Mouse (Mus musculus): ENCODE results near the gene Gm17093. TPM values are rescaled to one million over a fixed set of nuclear protein-coding genes. Genes with fewer than 3 reads are reported as not detected.
"Not testable (repeated sequence)": the region's sequence is repeated elsewhere in the genome, so short reads cannot be mapped to it uniquely, and the experiment has no call there.

Gm17093 gene
- polyA plus RNA-seq (2015; fragmentation: Nextera tagmentation; extraction: Ambion mirVana) = not detected in 2 replicates

- not testable (repeated sequence) for H3K4me1 ChIP-seq (ENCODE audit: insufficient read depth); H3K9ac ChIP-seq (replicated peaks); H3K4me3 ChIP-seq (ENCODE audit: low read depth, low read length); H3K27me3 ChIP-seq (ENCODE audit: insufficient read depth, low read length); DNase-seq; H3K9me3 ChIP-seq (ENCODE audit: low read length); H3K36me3 ChIP-seq (replicated peaks; ENCODE audit: insufficient read depth, low read length); H3K4me2 ChIP-seq (ENCODE audit: low read depth, low read length); ATAC-seq; H3K27ac ChIP-seq (ENCODE audit: low read depth)
- WGBS (ENCODE audit: insufficient replicate concordance) = 70% methylated on average over 5 of the region's 5 CpGs
These were observed at the start of gene Gm17093 for GRCm38 (mm10) chr14:44517976-44518375. Gm17093 (plus strand) TSS chr14:44518276.

- not testable (repeated sequence) for H3K9me3 ChIP-seq (ENCODE audit: low read length); H3K27ac ChIP-seq (ENCODE audit: low read depth); H3K36me3 ChIP-seq (replicated peaks; ENCODE audit: insufficient read depth, low read length); H3K4me3 ChIP-seq (ENCODE audit: low read depth, low read length); ATAC-seq; H3K4me2 ChIP-seq (ENCODE audit: low read depth, low read length); DNase-seq; H3K4me1 ChIP-seq (ENCODE audit: insufficient read depth); H3K27me3 ChIP-seq (ENCODE audit: insufficient read depth, low read length); H3K9ac ChIP-seq (replicated peaks)
- 60% methylated on average over 1 of the region's 1 CpGs for WGBS (ENCODE audit: insufficient replicate concordance)
These were observed 25.9 kb upstream of the Gm17093 start, which contains the start of gene BC061237 for GRCm38 (mm10) chr14:44492163-44492562. BC061237 (plus strand) TSS chr14:44492463.

- not testable (repeated sequence) for H3K9me3 ChIP-seq (ENCODE audit: low read length); H3K27me3 ChIP-seq (ENCODE audit: insufficient read depth, low read length); H3K4me3 ChIP-seq (ENCODE audit: low read depth, low read length); H3K9ac ChIP-seq (replicated peaks); H3K4me1 ChIP-seq (ENCODE audit: insufficient read depth); DNase-seq; H3K27ac ChIP-seq (ENCODE audit: low read depth); ATAC-seq; H3K4me2 ChIP-seq (ENCODE audit: low read depth, low read length); H3K36me3 ChIP-seq (replicated peaks; ENCODE audit: insufficient read depth, low read length)
- WGBS (ENCODE audit: insufficient replicate concordance) = 52% methylated on average over 3 of the region's 5 CpGs
These were observed 29.9 kb downstream of the Gm17093 start for GRCm38 (mm10) chr14:44547961-44548360.

Other genes with a start within 250 kb of the Gm17093 start
- not detected in 2 replicates for gene Gm8220, start 232.7 kb upstream of the Gm17093 start, polyA plus RNA-seq (2015; fragmentation: Nextera tagmentation; extraction: Ambion mirVana)
- gene Gm5930, start 179.7 kb upstream of the Gm17093 start, polyA plus RNA-seq (2015; fragmentation: Nextera tagmentation; extraction: Ambion mirVana) = not detected in 2 replicates
- gene Gm8229, start 152.9 kb upstream of the Gm17093 start, polyA plus RNA-seq (2015; fragmentation: Nextera tagmentation; extraction: Ambion mirVana) = not detected in 2 replicates
- not detected in 2 replicates for gene Gm3371, start 107.6 kb upstream of the Gm17093 start, polyA plus RNA-seq (2015; fragmentation: Nextera tagmentation; extraction: Ambion mirVana)
- gene Gm8232, start 84.6 kb upstream of the Gm17093 start, polyA plus RNA-seq (2015; fragmentation: Nextera tagmentation; extraction: Ambion mirVana) = not detected in 2 replicates
- not detected in 2 replicates for gene BC061237, start 25.8 kb upstream of the Gm17093 start, polyA plus RNA-seq (2015; fragmentation: Nextera tagmentation; extraction: Ambion mirVana)
- gene Gm8247, start 64.9 kb downstream of the Gm17093 start, polyA plus RNA-seq (2015; fragmentation: Nextera tagmentation; extraction: Ambion mirVana) = not detected in 2 replicates
- gene Gm5624, start 109.7 kb downstream of the Gm17093 start, polyA plus RNA-seq (2015; fragmentation: Nextera tagmentation; extraction: Ambion mirVana) = not detected in 2 replicates
- gene Gm8257, start 188.2 kb downstream of the Gm17093 start, polyA plus RNA-seq (2015; fragmentation: Nextera tagmentation; extraction: Ambion mirVana) = not detected in 2 replicates
- gene Gm8267, start 232.1 kb downstream of the Gm17093 start, polyA plus RNA-seq (2015; fragmentation: Nextera tagmentation; extraction: Ambion mirVana) = not detected in 2 replicates

Data from liver, postnatal 0 days (tissue).